ENCODE assay signal across 15 mouse cellular contexts in genomic region chr2:45077383-45077782, GRCm38 (mm10).
"Had no signal": no experiment of that assay in that cellular context is flagged by ENCODE, and none has a peak within 500 bp of the region (broad histone marks: within the 10 kb centered on the region; RNA-seq: fewer than 3 reads in every experiment).

No protein-coding gene starts in this region.

- H3K9ac ChIP-seq: kidney, embryonic 15.5 days; limb, embryonic 13.5 days; midbrain, embryonic 13.5 days; neural tube, embryonic 15.5 days had no signal

- H3K36me3 ChIP-seq: neural tube, embryonic 15.5 days had no signal

- H3K4me2 ChIP-seq: kidney, embryonic 15.5 days; limb, embryonic 13.5 days; midbrain, embryonic 13.5 days; neural tube, embryonic 15.5 days had no signal

- H3K9me3 ChIP-seq: kidney, embryonic 15.5 days; limb, embryonic 13.5 days; midbrain, embryonic 13.5 days; neural tube, embryonic 15.5 days had no signal

- DNase-seq: kidney, adult 2 months; kidney, postnatal 14 days; layer of hippocampus, adult 9-11 months; layer of hippocampus, postnatal 36 days; left cerebral cortex, postnatal 4 days; lung, adult 18-20 months; lung, postnatal 36 days; thymus, postnatal 4 days had no signal

- H3K27me3 ChIP-seq: kidney, embryonic 15.5 days; limb, embryonic 13.5 days; midbrain, embryonic 13.5 days; neural tube, embryonic 15.5 days had no signal

- H3K4me3 ChIP-seq: kidney, embryonic 15.5 days; limb, embryonic 13.5 days; midbrain, embryonic 13.5 days; myocyte; neural tube, embryonic 15.5 days had no signal

- ATAC-seq: intestine, embryonic 16.5 days; midbrain, embryonic 13.5 days had no signal

- H3K27ac ChIP-seq: kidney, embryonic 15.5 days; limb, embryonic 13.5 days; midbrain, embryonic 13.5 days; neural tube, embryonic 15.5 days; stomach, postnatal 0 days had no signal
